Mouse (Mus musculus) stomach, embryonic 15.5 days (tissue): ENCODE data around the gene Gm20388. TPM values are rescaled to one million over a fixed set of nuclear protein-coding genes. Genes with fewer than 3 reads are reported as not detected.
A peak's percentile ranks its signal among the peaks of the same experiment; 100 is the strongest.

Source experiments
- ATAC-seq: fragments of 200-750 bp; cut with Nextera tagmentation; 2 replicates; pipeline ENCODE4 v1.8.0; 2017; ENCODE audit warnings: low read depth, moderate number of reproducible peaks, moderate TSS enrichment; ENCODE audit not compliant: insufficient read depth, low FRiP score
- H3K27ac ChIP-seq: fragments of 300-500 bp; sonication (generic); 2 replicates; pipeline ENCODE4 v1.5.1; 2015; ENCODE audit warnings: mild to moderate bottlenecking, inconsistent platforms
- H3K27me3 ChIP-seq: fragments of 300-500 bp; sonication (generic); replicated peaks from 2 replicates; pipeline ENCODE4 v1.6.1; 2015; ENCODE audit warnings: inconsistent platforms
- H3K36me3 ChIP-seq: fragments of 300-500 bp; sonication (generic); 2 replicates; pipeline ENCODE4 v1.6.1; 2015; ENCODE audit warnings: inconsistent platforms
- H3K4me1 ChIP-seq: fragments of 300-500 bp; sonication (generic); 2 replicates; pipeline ENCODE4 v1.6.1; 2015; ENCODE audit warnings: inconsistent platforms
- H3K4me2 ChIP-seq: fragments of 300-500 bp; sonication (generic); 2 replicates; pipeline ENCODE4 v1.6.1; 2015; ENCODE audit warnings: mild to moderate bottlenecking, inconsistent platforms
- H3K4me3 ChIP-seq: fragments of 300-500 bp; sonication (generic); replicated peaks from 2 replicates; pipeline ENCODE4 v1.5.1; 2015; ENCODE audit warnings: inconsistent platforms
- H3K9ac ChIP-seq: fragments of 300-500 bp; sonication (generic); 2 replicates; pipeline ENCODE4 v1.6.1; 2015; ENCODE audit warnings: inconsistent platforms
- H3K9me3 ChIP-seq: fragments of 300-500 bp; sonication (generic); 2 replicates; pipeline ENCODE4 v1.6.1; 2016; ENCODE audit warnings: inconsistent platforms
- WGBS: fragments of 180-500 bp; shearing (Covaris S2); methylation state at CpG from one replicate; pipeline ENCODE4 v1.1.7; 2015; 5-methylcytosine and 5-hydroxymethylcytosine counted together
- polyA plus RNA-seq: library from polyadenylated mRNA; unstranded; fragments of >200 nt; fragmentation: Nextera tagmentation; extraction: Ambion mirVana; gene quantifications from 2 replicates; pipeline ENCODE4 v1.2.1, GENCODE M21; 2015

Gene Gm20388
- polyA plus RNA-seq, 1 experiment from 2014 or later = not detected

DNA sequence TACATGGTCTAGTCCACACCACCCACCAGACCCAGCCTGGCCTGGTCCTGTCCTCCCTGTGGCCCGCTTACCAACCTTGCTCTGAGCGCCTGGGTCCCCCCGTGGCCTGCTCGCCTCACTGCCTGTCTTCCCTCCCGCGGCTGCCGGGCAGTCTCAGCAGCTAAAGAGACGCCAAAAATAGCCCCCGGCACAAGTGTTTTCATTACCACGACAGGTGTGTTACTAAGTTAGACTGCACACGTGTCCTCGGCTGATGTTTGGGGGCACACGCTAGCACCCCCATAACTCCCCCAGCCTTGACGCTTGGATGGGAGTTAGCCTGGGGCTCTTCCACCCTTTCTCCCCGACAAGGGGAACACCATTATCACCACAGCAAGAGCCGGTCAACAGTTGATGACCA is 2735.7 kb downstream of the Gm20388 start:
- WGBS = 88% methylated on average over 16 of the region's 16 CpGs

GRCm38 (mm10) chr8:122648192-122648970 is 2737.7 kb downstream of the Gm20388 start:
- Histone ChIP-seq H3K27ac (no peak overlapping the region), H3K9me3 (no peaks in the 10 kb centered on the region), H3K4me1 (peaks cover 10% of the 10 kb centered on the region), H3K27me3 (no peaks in the 10 kb centered on the region), H3K36me3 (no peaks in the 10 kb centered on the region), H3K4me2 (no peak overlapping the region), H3K9ac (no peak overlapping the region), H3K4me3 (no peak overlapping the region)
- WGBS = 62% methylated on average over 15 of the region's 15 CpGs
- ATAC-seq = no peak

More for the DNA sequence above, 2735.7 kb downstream of the Gm20388 start:
- no peaks in the 10 kb centered on the region for H3K27me3 ChIP-seq
- no peak overlapping the region for H3K27ac ChIP-seq
- peaks cover 9% of the 10 kb centered on the region; the same call in 1 of the 2 replicates for H3K4me1 ChIP-seq
- H3K9me3 ChIP-seq = no peaks in the 10 kb centered on the region
- ATAC-seq = no peak
- no peak overlapping the region for H3K4me2 ChIP-seq
- no peak overlapping the region for H3K9ac ChIP-seq
- H3K36me3 ChIP-seq = no peaks in the 10 kb centered on the region
- H3K4me3 ChIP-seq = no peak overlapping the region

DNA sequence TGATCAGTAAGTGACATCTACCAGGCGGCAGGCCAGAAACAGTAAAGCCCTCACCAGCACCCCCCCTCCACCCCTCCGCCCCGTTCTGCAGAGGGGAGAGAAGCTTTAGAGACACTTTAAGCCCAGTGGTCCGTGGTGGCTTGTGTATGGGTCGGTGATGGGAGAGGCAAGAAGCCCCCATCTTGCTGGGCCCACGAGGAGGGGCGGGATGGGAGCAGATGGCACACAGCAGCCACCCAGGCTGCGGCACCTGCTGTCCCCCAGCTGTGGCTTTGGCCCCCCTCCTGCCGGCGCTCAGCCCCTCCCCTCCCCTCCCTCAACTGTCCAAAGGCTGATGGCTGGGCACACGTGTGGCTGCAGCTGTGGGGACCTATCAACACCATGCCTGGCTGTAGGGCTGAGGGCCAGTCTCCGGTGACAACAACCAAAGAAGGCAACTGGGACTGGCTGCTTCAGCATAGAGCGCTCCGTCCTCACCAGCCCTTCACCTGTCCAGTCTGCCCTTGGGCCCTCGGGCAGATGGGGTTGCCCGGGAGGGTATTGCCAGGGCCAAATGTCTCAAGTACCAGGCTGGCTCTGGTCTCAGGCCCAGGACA is 2740.8 kb downstream of the Gm20388 start:
- no peak overlapping the region for H3K27ac ChIP-seq
- no peaks in the 10 kb centered on the region for H3K9me3 ChIP-seq
- 75% methylated on average over 16 of the region's 16 CpGs for WGBS
- H3K4me1 ChIP-seq = peaks cover 32% of the 10 kb centered on the region
- H3K4me3 ChIP-seq = no peak overlapping the region
- ATAC-seq = no peak
- no peak overlapping the region for H3K9ac ChIP-seq
- no peaks in the 10 kb centered on the region for H3K27me3 ChIP-seq
- no peaks in the 10 kb centered on the region for H3K36me3 ChIP-seq
- H3K4me2 ChIP-seq = no peak overlapping the region

DNA sequence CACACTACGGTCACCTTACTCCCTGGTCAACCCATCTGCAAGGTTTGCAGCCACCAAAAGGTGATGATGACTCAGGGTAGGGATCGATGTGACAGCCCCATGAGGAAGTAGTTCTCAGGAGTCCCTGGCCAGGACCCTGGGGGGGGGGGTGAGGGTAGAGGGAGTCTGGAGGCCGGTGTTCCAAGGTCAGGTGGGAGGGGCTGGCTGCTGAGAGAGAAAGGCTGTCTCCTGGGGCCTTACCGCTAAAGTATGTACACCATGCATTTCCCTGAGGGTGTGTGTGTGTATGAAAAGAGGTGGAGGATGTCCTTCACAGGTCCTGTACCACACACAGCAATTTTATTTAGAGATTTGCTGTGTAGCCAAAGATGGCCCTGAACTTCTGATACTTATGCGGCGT is 2742.0 kb downstream of the Gm20388 start:
- no peak overlapping the region for H3K4me3 ChIP-seq
- 57% methylated on average over 6 of the region's 6 CpGs for WGBS
- no peaks in the 10 kb centered on the region for H3K36me3 ChIP-seq
- H3K27me3 ChIP-seq = no peaks in the 10 kb centered on the region
- no peak overlapping the region for H3K4me2 ChIP-seq
- H3K9ac ChIP-seq = no peak overlapping the region
- no peak for ATAC-seq
- no peaks in the 10 kb centered on the region for H3K9me3 ChIP-seq
- peaks cover 32% of the 10 kb centered on the region for H3K4me1 ChIP-seq
- no peak overlapping the region for H3K27ac ChIP-seq

- Histone ChIP-seq H3K4me2 (no peak overlapping the region), H3K36me3 (no peaks in the 10 kb centered on the region), H3K4me1 (peaks cover 47% of the 10 kb centered on the region), H3K9ac (no peak overlapping the region), H3K27ac (no peak overlapping the region), H3K4me3 (no peak overlapping the region), H3K9me3 (no peaks in the 10 kb centered on the region), H3K27me3 (no peaks in the 10 kb centered on the region)
- ATAC-seq = peak; percentile 47; the same call in 1 of the 2 replicates
- WGBS = 18% methylated on average over 7 of the region's 7 CpGs
Observed at GRCm38 (mm10) chr8:122654768-122655167, 2744.1 kb downstream of the Gm20388 start.

- Histone ChIP-seq H3K4me2 (no peak overlapping the region), H3K27me3 (no peaks in the 10 kb centered on the region), H3K27ac (no peak overlapping the region), H3K4me1 (peaks cover 54% of the 10 kb centered on the region), H3K9me3 (no peaks in the 10 kb centered on the region), H3K4me3 (no peak overlapping the region), H3K36me3 (no peaks in the 10 kb centered on the region), H3K9ac (no peak overlapping the region)
- ATAC-seq = no peak
- 65% methylated on average over 13 of the region's 13 CpGs for WGBS
Observed at GRCm38 (mm10) chr8:122656056-122656999, 2745.7 kb downstream of the Gm20388 start.

DNA sequence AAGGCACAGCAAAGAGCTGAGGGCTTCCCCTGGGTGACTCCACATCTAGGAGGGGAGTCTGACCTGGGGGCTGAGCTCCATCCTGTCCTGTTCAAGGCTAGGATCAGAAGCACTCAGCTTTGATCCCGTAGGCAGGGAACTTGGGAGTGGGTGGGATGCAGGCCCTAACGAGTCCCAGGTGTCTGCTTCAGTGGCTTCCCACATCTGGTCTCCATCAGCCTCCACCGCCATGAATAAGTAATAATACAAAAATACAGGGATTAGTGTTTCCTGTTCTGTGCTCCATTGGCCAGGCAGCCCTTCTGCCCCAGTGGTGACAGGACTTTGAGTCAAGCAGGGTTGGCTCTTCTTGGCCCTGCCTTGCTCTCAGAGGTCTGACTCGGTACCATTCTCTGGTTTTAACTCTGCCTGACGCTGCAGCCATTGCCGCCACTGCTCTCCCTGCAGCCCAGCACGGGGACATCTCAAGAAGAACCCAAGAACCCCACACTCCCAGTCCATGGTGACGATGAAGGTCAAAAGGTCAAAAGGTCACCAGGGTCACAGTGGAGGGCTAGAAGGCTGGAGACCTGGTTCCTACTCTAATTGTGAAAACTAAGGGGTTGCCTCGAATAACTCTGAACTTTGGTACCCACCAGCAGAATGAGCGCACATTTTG is 2747.6 kb downstream of the Gm20388 start:
- peaks cover 54% of the 10 kb centered on the region for H3K4me1 ChIP-seq
- H3K27me3 ChIP-seq = no peaks in the 10 kb centered on the region
- H3K36me3 ChIP-seq = no peaks in the 10 kb centered on the region
- H3K27ac ChIP-seq = 0 out of 2 replicates have a peak overlapping the region, but pooled peaks have one; percentile 6
- 54% methylated on average over 10 of the region's 10 CpGs for WGBS
- H3K9ac ChIP-seq = no peak overlapping the region
- ATAC-seq = no peak
- H3K4me2 ChIP-seq = no peak overlapping the region
- H3K9me3 ChIP-seq = no peaks in the 10 kb centered on the region
- H3K4me3 ChIP-seq = no peak overlapping the region

- ATAC-seq = no peak
- Histone ChIP-seq H3K27me3 (no peaks in the 10 kb centered on the region), H3K27ac (no peak overlapping the region), H3K4me2 (no peak overlapping the region), H3K9me3 (no peaks in the 10 kb centered on the region), H3K4me3 (no peak overlapping the region), H3K36me3 (no peaks in the 10 kb centered on the region), H3K9ac (no peak overlapping the region), H3K4me1 (peaks cover 52% of the 10 kb centered on the region)
- WGBS = 67% methylated on average over 9 of the region's 9 CpGs
Observed at GRCm38 (mm10) chr8:122658807-122659160, 2748.1 kb downstream of the Gm20388 start.

DNA sequence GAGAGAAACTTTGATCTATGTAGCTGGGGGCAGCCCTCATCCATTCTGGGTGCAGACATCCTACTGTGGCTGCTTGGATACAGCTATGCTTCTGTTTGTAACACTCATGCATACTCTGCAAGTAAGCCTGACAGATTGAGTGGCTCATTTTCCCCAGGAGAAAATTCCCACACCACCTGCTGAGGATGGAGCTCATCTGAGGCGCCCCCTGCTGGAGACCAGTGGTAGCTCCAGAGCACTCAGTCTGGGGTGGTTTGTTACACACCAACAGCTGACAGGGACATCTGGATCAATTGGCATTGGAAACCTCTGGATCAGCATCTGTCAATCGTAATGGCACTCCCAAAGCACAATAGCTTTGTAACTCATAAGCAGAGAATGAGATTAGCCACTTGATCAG is 2749.4 kb downstream of the Gm20388 start:
- peaks cover 48% of the 10 kb centered on the region for H3K4me1 ChIP-seq
- H3K27me3 ChIP-seq = no peaks in the 10 kb centered on the region
- 72% methylated on average over 2 of the region's 2 CpGs for WGBS
- no peak overlapping the region for H3K4me3 ChIP-seq
- H3K9ac ChIP-seq = no peak overlapping the region
- no peak for ATAC-seq
- no peaks in the 10 kb centered on the region for H3K36me3 ChIP-seq
- H3K4me2 ChIP-seq = no peak overlapping the region
- no peaks in the 10 kb centered on the region for H3K9me3 ChIP-seq
- no peak overlapping the region for H3K27ac ChIP-seq

DNA sequence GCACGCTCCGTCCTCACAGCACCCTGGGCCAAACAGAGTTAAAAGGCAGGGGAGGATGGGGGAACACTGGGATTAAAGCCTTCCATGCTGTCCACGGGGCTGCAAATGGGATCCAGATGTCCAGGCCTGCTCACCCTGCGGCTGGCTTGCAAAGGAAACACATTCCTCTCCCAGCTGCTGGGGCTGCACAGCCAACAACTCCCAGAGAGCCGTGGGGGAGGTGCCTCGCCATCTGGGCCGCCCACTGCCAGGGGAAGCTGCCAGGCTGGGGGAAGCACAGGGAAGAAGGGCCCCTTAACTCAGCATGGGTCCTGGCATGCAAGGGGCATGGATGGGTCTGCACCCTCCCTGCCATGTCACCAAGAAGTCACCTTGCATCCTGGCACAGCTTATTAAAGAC is 2750.5 kb downstream of the Gm20388 start:
- no peak overlapping the region for H3K9ac ChIP-seq
- no peak overlapping the region for H3K4me2 ChIP-seq
- no peak overlapping the region for H3K4me3 ChIP-seq
- H3K27me3 ChIP-seq = no peaks in the 10 kb centered on the region
- 29% methylated on average over 7 of the region's 7 CpGs for WGBS
- H3K27ac ChIP-seq = peak overlapping the region; percentile 65; the same call in 1 of the 2 replicates
- no peaks in the 10 kb centered on the region for H3K36me3 ChIP-seq
- peak; percentile 42; the same call in 1 of the 2 replicates for ATAC-seq
- peaks cover 47% of the 10 kb centered on the region for H3K4me1 ChIP-seq
- no peaks in the 10 kb centered on the region for H3K9me3 ChIP-seq

DNA sequence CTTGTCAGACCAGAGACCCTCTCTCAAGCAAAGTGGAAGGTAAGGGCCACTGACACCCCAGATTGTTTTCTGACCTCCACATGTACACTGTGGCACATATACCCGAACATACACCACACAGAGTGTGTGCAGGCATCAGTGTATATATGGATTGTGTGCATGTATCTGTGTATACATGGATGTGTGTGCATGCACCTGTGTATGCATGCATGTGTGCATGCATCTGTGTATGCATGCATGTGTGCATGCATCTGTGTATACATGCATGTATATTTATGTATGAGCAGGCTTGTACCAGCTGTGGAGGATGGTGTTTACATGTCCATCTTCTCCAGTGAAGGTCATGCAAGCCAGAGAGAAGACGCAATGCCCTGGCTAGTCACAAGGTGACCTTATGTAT is 2751.3 kb downstream of the Gm20388 start:
- Histone ChIP-seq H3K4me2 (no peak overlapping the region), H3K9me3 (no peaks in the 10 kb centered on the region)

More for the DNA sequence above, 2751.3 kb downstream of the Gm20388 start:
- no peaks in the 10 kb centered on the region for H3K27me3 ChIP-seq
- ATAC-seq = no peak
- no peak overlapping the region for H3K9ac ChIP-seq
- WGBS = 70% methylated on average over 2 of the region's 2 CpGs
- H3K4me3 ChIP-seq = no peak overlapping the region
- peaks cover 52% of the 10 kb centered on the region for H3K4me1 ChIP-seq
- no peak overlapping the region for H3K27ac ChIP-seq
- H3K36me3 ChIP-seq = no peaks in the 10 kb centered on the region
